Mouse (Mus musculus) midbrain, embryonic 15.5 days (tissue): ENCODE data around the gene Dhx37. TPM values are rescaled to one million over a fixed set of nuclear protein-coding genes. Genes with fewer than 3 reads are reported as not detected.
"Not testable (repeated sequence)": the region's sequence is repeated elsewhere in the genome, so short reads cannot be mapped to it uniquely, and the experiment has no call there.

Experiments used
- ATAC-seq: fragments of 200-750 bp; cut with Nextera tagmentation; replicated peaks from 2 replicates; pipeline ENCODE4 v1.8.0; 2017; ENCODE audit warnings: moderate TSS enrichment
- H3K27ac ChIP-seq: fragments of 300-500 bp; sonication (generic); 2 replicates; pipeline ENCODE4 v1.5.1; 2015; ENCODE audit warnings: mild to moderate bottlenecking, inconsistent platforms
- H3K27me3 ChIP-seq: fragments of 300-500 bp; sonication (generic); replicated peaks from 2 replicates; pipeline ENCODE4 v1.6.1; 2015; ENCODE audit warnings: inconsistent platforms
- H3K36me3 ChIP-seq: fragments of 300-500 bp; sonication (generic); replicated peaks from 2 replicates; pipeline ENCODE4 v1.6.1; 2015; ENCODE audit warnings: inconsistent platforms
- H3K4me1 ChIP-seq: fragments of 300-500 bp; sonication (generic); 2 replicates; pipeline ENCODE4 v1.6.1; 2015; ENCODE audit warnings: inconsistent platforms
- H3K4me2 ChIP-seq: fragments of 300-500 bp; sonication (generic); 2 replicates; pipeline ENCODE4 v1.6.1; 2015; ENCODE audit warnings: inconsistent platforms, mild to moderate bottlenecking, moderate library complexity
- H3K4me3 ChIP-seq: fragments of 300-500 bp; sonication (generic); 2 replicates; pipeline ENCODE4 v1.5.1; 2015; ENCODE audit warnings: mild to moderate bottlenecking, inconsistent platforms
- H3K9ac ChIP-seq: fragments of 300-500 bp; sonication (generic); 2 replicates; pipeline ENCODE4 v1.6.1; 2015; ENCODE audit warnings: mild to moderate bottlenecking, inconsistent platforms
- H3K9me3 ChIP-seq: fragments of 300-500 bp; sonication (generic); 2 replicates; pipeline ENCODE4 v1.6.1; 2016; ENCODE audit warnings: inconsistent platforms
- WGBS: fragments of 180-500 bp; shearing (Covaris S2); methylation state at CpG from one replicate; pipeline ENCODE4 v1.1.7; 2015; ENCODE audit warnings: mixed read lengths; 5-methylcytosine and 5-hydroxymethylcytosine counted together
- polyA plus RNA-seq: library from polyadenylated mRNA; unstranded; fragments of >200 nt; fragmentation: Nextera tagmentation; extraction: Ambion mirVana; gene quantifications from 2 replicates; pipeline ENCODE4 v1.2.1, GENCODE M21; 2015

Dhx37 gene
- polyA plus RNA-seq, 1 experiment from 2014 or later = 14.8 TPM

DNA sequence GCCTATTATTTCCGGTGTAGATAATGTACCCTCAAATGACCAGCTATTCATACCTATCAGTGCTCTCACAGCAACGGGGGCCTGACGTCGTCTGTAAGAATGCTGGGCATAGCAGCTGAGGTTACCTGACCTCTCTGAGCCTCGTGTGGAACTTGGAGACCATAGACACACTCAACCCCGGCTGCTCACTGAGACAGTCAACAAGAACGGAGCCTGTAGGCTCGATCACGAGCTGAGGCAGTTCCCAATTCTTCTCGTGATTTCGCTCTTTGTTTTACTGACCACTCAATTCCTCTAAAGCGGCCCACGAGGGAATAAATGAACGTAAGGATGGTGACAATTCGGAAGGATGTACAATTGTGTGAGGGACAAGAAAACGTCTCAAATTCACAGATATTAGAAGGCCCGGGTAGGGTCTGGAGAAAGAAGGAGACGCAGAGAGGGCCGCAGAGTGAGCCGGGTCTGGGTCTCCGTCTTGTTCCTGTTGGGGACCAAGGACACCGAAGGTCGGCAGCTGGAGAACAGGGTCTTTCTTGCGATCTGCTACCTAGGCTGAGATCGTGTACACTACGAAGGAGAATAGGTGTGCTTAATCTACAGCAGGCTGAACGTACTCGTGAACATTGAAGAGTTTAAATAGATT, 28.9 kb downstream of the Dhx37 start:
- ATAC-seq = peak; percentile 28; the same call in 1 of the 2 replicates
- Histone ChIP-seq H3K9me3 (no peaks in the 10 kb centered on the region), H3K4me2 (peak overlapping the region; percentile 68), H3K4me3 (peak overlapping the region; percentile 53), H3K27me3 (no peaks in the 10 kb centered on the region), H3K27ac (peak overlapping the region; percentile 91), H3K4me1 (peaks cover 19% of the 10 kb centered on the region), H3K36me3 (no peaks in the 10 kb centered on the region), H3K9ac (peak overlapping the region; percentile 65)
- WGBS = under 1% methylated on average over 28 of the region's 28 CpGs

DNA sequence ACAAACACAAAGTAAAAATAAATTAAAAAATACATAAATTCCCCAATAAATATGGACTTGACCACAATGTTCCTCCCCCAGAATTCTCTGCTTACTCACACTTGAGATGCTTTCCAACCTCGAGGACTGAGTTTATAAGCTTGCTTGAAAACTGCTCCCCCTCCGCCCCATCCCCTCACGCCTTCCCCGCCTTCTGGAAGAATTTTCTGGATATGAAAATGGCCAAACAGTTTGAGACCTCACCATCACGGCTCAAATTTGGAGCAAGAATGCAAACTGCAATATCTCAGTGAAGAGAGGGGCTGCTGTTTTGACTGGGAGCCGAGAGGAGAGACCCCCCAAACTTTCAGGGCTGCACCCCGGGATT, 29.4 kb downstream of the Dhx37 start:
- H3K4me3 ChIP-seq = peak overlapping the region; percentile 53
- H3K27ac ChIP-seq = peak overlapping the region; percentile 91
- WGBS = under 1% methylated on average over 7 of the region's 7 CpGs
- H3K36me3 ChIP-seq = no peaks in the 10 kb centered on the region
- no peaks in the 10 kb centered on the region for H3K27me3 ChIP-seq
- no peak for ATAC-seq
- no peaks in the 10 kb centered on the region for H3K9me3 ChIP-seq
- peaks cover 16% of the 10 kb centered on the region for H3K4me1 ChIP-seq
- peak overlapping the region; percentile 65 for H3K9ac ChIP-seq
- H3K4me2 ChIP-seq = peak overlapping the region; percentile 68

DNA sequence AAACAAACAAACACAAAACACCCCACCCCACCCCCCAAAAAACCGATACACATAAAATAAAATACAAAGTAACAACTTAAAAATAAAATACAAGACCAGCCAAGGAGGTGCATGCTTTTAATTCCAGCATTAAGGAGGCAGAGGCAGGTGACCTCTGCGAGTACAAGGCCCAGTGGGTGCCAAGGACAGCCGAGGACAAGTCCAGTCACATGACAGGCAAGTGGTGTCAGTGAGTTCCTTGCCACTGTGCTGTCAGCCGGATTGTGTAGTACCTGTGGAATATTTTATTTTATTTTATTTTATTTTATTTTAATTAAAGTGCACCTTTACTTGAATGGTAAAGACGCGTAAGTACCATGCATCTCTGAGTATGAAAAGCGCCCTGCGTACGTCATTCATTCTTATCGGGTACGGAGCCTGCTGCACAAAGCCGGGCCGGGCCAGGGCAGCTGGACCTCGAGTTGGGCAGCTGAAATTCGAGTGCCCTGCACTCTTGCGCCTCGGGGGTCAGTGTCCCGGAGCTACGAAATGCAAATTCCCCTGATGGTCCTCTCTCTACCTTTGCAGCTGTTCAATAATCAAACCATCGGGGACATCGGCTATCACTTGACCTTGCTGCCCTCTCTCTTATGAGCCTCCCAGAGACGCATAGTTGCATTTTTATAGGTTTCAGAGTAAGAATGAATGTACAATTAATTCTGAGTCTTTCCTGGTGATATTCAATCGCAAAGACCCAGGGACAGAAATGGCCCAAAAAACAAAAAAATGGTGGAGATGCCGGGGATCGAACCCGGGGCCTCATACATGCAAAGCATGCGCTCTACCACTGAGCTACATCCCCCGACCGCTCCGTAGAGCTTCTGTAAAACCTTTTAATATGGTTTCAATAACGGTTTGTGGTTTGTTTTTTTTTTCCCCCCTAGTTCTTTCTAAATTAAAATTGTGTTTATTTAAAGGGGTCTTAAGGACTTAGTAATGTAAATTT, 30.1 kb downstream of the Dhx37 start:
- peak overlapping the region; percentile 19; the same call in 1 of the 2 replicates for H3K9ac ChIP-seq
- no peaks in the 10 kb centered on the region for H3K36me3 ChIP-seq
- H3K27ac ChIP-seq = peak overlapping the region; percentile 71
- peak overlapping the region; percentile 48 for H3K4me2 ChIP-seq
- peak overlapping the region; percentile 33 for H3K4me3 ChIP-seq
- peaks cover 16% of the 10 kb centered on the region for H3K4me1 ChIP-seq
- 12% methylated on average over 31 of the region's 31 CpGs for WGBS
- no peaks in the 10 kb centered on the region for H3K27me3 ChIP-seq
- H3K9me3 ChIP-seq = no peaks in the 10 kb centered on the region
- 0 out of 2 replicates have a peak, but pooled peaks have one; percentile 25 for ATAC-seq

DNA sequence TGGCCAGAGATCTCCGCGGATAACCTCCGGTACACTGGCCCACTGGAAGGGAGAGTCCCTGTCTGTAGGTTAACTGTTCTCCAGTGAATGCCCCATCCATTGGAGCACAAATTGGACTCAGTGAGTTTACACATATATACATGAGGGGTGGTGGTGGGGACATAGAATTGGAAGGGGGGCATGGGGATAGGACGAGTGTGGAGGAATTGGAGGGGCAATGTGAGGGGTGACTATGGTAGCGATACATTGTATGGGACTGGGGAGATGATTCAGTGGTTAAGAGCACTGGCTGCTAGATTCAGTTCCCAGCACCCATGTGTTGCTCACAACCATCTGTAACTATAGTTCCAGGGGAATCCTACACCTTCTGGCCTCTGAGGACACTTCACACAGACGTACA, 30.9 kb downstream of the Dhx37 start:
- 69% methylated on average over 6 of the region's 6 CpGs for WGBS
- Histone ChIP-seq H3K27me3 (no peaks in the 10 kb centered on the region), H3K4me1 (peaks cover 16% of the 10 kb centered on the region), H3K4me2 (no peak overlapping the region), H3K4me3 (no peak overlapping the region), H3K9me3 (no peaks in the 10 kb centered on the region), H3K27ac (0 out of 2 replicates have a peak overlapping the region, but pooled peaks have one; percentile 71), H3K9ac (no peak overlapping the region), H3K36me3 (no peaks in the 10 kb centered on the region)
- ATAC-seq = no peak

DNA sequence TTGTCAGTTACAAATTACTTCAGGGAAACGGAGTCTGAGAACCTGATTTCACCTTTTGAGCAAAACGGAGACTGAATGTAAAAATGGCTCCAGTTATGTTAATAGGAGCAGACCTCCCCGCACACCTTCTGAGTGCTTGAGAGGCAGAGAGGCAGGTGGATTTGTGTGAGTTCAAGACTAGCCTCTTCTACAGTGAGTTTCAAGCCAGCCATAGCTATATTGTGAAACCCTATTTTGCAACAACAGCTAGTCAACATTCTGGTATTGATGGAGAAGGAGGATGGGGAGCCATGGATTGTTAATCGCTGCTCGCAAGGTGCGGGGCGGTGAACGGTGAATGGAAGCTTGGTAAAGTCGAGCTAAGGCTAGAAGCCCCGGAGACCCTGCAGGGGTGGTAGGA, 31.4 kb downstream of the Dhx37 start:
- no peaks in the 10 kb centered on the region for H3K27me3 ChIP-seq
- no peaks in the 10 kb centered on the region for H3K36me3 ChIP-seq
- no peak overlapping the region for H3K9ac ChIP-seq
- H3K4me2 ChIP-seq = no peak overlapping the region
- H3K27ac ChIP-seq = no peak overlapping the region
- H3K4me1 ChIP-seq = peaks cover 14% of the 10 kb centered on the region
- ATAC-seq = no peak
- 52% methylated on average over 10 of the region's 10 CpGs for WGBS
- H3K9me3 ChIP-seq = no peaks in the 10 kb centered on the region
- no peak overlapping the region for H3K4me3 ChIP-seq

DNA sequence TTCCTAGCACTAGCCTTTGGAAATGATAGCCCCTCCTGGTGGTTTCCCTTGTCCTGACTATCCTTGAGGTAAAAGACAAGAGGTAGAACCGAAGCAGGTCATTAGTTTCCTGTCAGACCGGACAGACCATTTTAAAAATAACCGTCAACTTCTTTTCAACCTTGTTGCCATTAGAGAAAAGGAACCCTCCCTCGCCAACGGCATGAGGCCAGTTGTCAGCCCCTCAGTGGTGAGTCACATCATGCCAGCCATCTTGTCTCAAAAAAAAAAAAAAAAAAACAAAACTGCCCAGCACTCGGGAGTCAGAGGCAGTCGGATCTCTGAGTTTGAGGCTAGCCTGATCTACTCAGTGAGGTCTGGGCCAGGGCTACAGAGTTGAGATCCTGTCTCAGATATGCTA, 33.0 kb downstream of the Dhx37 start:
- H3K9me3 ChIP-seq = no peaks in the 10 kb centered on the region
- ATAC-seq = no peak
- no peak overlapping the region for H3K4me2 ChIP-seq
- no peaks in the 10 kb centered on the region for H3K27me3 ChIP-seq
- no peaks in the 10 kb centered on the region for H3K36me3 ChIP-seq
- 69% methylated on average over 7 of the region's 7 CpGs for WGBS
- no peak overlapping the region for H3K27ac ChIP-seq
- H3K4me1 ChIP-seq = peaks cover 5% of the 10 kb centered on the region; the same call in 1 of the 2 replicates
- H3K9ac ChIP-seq = no peak overlapping the region
- H3K4me3 ChIP-seq = no peak overlapping the region

DNA sequence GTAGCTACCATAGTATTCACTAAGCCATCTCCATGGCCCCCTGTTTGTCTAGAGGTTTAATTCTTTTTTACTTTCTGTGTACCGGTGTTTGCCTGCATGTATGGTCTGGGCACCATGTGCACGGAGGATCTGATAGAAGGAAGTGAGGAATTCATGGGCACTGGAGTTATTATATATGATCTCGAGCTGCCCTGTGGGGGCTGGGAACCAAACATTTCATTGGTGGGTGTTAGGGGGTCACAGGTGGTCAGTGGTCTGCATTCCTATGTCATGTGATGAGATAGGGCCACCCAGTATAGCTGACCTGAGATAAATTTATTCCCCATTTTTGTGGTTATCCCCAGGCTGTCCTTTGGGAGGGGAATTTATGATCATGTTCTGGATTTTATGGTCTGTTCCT, 38.9 kb downstream of the Dhx37 start:
- Histone ChIP-seq H3K27me3 (no peaks in the 10 kb centered on the region), H3K36me3 (no peaks in the 10 kb centered on the region), H3K4me2 (peak overlapping the region; percentile 59; the same call in 1 of the 2 replicates), H3K9ac (no peak overlapping the region), H3K4me1 (peaks cover 34% of the 10 kb centered on the region), H3K4me3 (no peak overlapping the region), H3K9me3 (no peaks in the 10 kb centered on the region), H3K27ac (peak overlapping the region; percentile 99)
- no peak for ATAC-seq
- 47% methylated on average over 3 of the region's 3 CpGs for WGBS

DNA sequence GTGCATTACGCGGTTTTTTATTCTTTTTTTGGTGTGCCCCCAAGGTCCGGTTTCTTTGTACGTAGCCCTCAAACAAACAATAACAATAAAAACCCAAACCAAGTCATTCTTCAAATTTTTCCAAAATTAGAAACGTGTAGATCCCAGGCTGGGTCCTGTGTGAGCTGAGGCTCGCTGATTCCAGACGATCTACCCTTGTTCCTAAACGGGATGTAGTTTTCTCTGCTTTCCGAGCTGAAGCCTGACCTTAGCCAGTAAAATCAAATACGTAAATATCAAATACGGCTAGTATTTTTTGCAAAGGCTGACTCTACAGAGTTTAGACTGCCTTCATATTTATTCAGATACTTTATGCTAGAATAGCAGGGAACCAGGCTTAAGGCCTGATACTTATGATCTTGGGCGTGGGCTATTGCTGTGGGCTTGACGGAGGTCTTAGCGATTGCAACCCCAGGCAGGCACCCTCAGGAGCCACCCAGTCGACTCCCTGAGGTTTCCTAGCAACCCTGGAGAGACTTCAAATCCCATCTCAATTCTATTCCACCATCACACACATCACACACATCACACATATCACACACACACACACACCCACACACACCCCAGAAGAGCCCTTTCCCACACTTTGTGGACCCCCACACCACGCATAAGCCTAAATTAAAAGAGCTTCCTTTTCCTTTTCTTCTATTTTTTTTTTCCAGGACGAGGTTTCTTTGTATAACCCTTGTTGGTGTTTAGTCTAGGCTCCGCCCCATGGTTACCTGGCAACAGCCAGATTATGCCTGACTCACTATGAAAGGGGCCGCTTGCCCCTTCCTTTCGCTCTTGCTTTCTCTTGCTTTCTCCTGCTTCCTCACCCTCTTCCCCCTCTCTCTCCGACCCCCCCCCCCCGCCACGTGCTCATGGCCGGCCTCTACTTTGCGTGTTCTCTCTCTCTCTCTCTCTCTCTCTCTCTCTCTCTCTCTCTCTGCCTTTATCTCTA, 40.0 kb downstream of the Dhx37 start:
- Histone ChIP-seq H3K9ac (peak overlapping the region; percentile 45; the same call in 1 of the 2 replicates), H3K4me3 (peak overlapping the region; percentile 35), H3K4me1 (peaks cover 35% of the 10 kb centered on the region), H3K36me3 (no peaks in the 10 kb centered on the region), H3K9me3 (no peaks in the 10 kb centered on the region), H3K27me3 (no peaks in the 10 kb centered on the region), H3K27ac (peak overlapping the region; percentile 99), H3K4me2 (peak overlapping the region; percentile 59)
- WGBS = 4% methylated on average over 23 of the region's 25 CpGs
- peak; percentile 68 for ATAC-seq

DNA sequence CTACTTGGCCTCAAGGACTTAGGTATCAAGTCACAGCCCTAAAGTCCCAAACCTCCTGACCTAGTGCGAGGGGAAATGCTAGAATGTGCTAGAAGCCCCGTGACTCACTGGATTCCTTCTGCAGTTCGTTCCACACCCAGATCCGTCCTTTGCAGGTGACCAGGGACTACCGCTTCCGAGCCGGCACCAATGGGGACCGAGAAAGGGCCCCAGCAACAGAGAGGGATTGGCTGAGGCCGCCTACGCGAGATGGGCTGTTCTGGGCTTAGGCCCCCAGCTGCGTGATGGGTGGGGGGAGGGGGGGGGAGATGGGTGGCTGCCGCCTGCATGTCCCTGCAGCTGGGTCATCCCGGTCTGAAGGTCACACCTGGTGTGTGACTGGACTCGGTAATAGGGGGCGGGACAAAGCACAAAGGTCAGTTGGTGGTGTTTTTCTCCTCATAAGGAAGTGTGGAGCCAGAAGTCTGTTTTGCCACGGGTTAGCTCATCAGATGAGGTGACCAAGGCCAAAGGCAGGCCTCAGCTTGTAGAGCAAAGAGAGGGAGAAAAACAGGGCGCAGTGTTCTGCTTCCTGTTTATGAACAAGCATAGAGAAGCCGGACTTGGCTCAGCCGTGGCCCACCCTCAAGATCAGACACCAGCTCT, 40.8 kb downstream of the Dhx37 start:
- peaks cover 41% of the 10 kb centered on the region for H3K4me1 ChIP-seq
- H3K4me2 ChIP-seq = peak overlapping the region; percentile 59
- no peaks in the 10 kb centered on the region for H3K36me3 ChIP-seq
- H3K9me3 ChIP-seq = no peaks in the 10 kb centered on the region
- H3K27me3 ChIP-seq = no peaks in the 10 kb centered on the region
- ATAC-seq = peak; percentile 89
- 1% methylated on average over 19 of the region's 20 CpGs for WGBS
- H3K27ac ChIP-seq = peak overlapping the region; percentile 99
- H3K9ac ChIP-seq = peak overlapping the region; percentile 45
- H3K4me3 ChIP-seq = peak overlapping the region; percentile 35

DNA sequence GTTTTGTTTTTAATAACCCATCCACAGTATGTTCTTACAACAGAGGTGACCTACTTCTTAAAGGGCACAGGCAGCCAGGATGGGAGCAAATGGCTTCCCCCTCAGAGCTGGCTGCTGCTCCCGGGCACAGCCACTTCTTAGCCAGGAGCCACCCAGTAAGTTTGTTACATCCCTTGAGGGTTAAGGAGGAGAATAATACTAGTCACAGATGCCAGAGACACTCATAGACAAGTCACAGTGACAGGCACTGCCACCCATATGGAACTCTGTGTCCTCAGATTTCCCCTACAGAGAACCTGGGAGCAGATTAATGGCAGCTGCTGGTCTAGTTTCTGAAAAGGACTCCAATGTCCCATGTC, 41.3 kb downstream of the Dhx37 start:
- WGBS = 25% methylated on average over 1 of the region's 1 CpGs
- Histone ChIP-seq H3K9ac (peak overlapping the region; percentile 27; the same call in 1 of the 2 replicates), H3K9me3 (no peaks in the 10 kb centered on the region), H3K27me3 (no peaks in the 10 kb centered on the region), H3K27ac (peak overlapping the region; percentile 99), H3K4me1 (peaks cover 42% of the 10 kb centered on the region), H3K4me3 (0 out of 2 replicates have a peak overlapping the region, but pooled peaks have one; percentile 2), H3K4me2 (peak overlapping the region; percentile 59), H3K36me3 (no peaks in the 10 kb centered on the region)
- ATAC-seq = peak; percentile 3; the same call in 1 of the 2 replicates

DNA sequence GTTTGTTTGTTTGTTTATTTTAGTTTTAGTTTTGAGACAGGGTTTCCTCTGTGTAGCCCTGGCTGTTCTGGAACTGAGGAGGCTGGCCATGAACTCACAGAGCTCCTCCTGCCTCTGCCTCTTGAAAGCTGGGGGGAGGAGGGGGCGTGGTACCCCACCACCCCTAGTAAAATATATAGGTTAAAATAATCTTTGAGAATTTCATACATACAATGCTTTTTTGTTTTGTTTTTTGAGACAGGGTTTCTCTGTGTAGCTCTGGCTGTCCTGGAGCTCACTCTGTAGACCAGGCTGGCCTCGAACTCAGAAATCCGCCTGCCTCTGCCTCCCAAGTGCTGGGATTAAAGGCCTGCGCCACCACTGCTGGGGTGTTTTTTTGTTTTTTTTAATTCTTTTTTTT, 41.7 kb downstream of the Dhx37 start:
- WGBS = 95% methylated on average over 4 of the region's 4 CpGs
- Histone ChIP-seq H3K4me1 (peaks cover 42% of the 10 kb centered on the region), H3K27ac (peak overlapping the region; percentile 99)
- H3K9me3 ChIP-seq, H3K4me2 ChIP-seq, ATAC-seq, H3K4me3 ChIP-seq, H3K9ac ChIP-seq, H3K27me3 ChIP-seq, H3K36me3 ChIP-seq: not testable (repeated sequence)
